Mouse (Mus musculus): ENCODE measurements around the gene Sh3gl2. TPM values are rescaled to one million over a fixed set of nuclear protein-coding genes. Genes with fewer than 3 reads are reported as not detected.
A peak's percentile ranks its signal among the peaks of the same experiment; 100 is the strongest.

The Sh3gl2 gene
- polyA plus RNA-seq, 1 experiment = 236 TPM

DNA sequence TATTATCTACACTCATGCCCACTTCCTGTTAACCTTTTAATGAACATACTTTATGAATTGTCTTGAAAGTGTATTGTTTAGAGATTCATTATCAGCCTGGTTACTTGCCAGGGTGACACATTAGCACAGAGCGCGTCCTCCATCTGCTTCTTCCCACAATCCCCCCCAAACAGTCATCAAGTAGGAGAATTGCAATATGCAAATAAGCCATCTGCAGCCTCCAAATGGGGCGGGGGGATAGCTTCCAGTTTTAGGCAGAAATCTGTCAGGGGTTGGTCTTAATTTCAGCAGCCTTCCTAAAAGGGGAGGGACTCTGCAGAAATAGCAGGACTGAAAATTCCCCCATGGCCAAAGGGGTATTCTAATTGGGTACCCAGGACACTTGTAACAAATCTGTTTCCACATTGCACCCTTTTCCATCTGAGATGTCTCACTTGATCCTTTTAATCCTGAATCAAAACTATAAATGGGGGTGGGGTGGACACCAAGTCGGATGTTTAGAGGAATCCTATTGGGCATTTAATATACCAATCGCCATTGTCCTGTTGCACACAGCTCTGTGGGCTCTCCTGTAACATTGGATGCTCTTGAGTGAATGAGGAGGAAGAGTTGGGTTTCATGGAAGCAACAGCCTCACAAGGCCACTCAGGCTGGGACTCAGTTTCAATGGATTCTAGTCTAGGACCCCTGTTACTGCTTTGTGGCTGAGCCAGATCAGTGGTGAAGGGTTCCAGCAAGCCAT is 51.7 kb downstream of the Sh3gl2 start:
- H3K4me3 ChIP-seq (ENCODE audit: insufficient read depth, low read length) = no peak overlapping the region
- H3K27ac ChIP-seq (ENCODE audit: insufficient read depth, low read length) = no peak overlapping the region
- TF ChIP-seq CTCF (IDR thresholded peaks at IDR 0.05; ENCODE audit: extremely low read depth, insufficient read depth, low read length) = no peak
- no peak for TF ChIP-seq POLR2A (IDR thresholded peaks at IDR 0.05; ENCODE audit: extremely low read depth, insufficient read depth, low read length)
- peaks cover 16% of the 10 kb centered on the region for H3K4me1 ChIP-seq (ENCODE audit: control insufficient read depth, insufficient read depth, low read length)

DNA sequence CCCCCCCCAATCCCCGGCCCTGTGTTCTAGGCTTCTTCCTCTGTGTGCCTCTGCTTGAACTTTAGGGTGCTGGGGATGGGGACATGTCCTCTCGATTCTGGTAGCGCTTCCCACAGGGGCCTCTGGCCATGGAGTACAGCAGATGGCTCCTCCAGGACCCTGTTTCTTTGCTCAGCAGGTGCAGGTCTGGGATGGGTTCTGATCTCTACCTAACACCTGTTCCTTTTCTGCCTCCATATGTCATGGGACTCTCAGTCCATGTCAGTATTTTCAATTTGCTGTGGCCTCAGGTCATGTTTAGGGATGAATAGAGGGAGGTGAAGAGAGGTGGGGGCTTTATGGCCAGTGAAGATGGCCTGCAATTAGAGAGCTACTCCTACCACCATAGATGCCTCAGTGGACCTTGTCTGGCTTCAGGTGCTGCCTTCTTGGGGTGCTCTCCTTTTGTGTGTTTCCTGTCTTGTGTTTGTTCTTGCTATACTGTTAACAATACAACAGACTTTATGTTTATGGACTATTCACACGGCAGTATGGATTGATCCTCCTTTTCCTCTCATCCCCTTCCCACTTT is 52.9 kb downstream of the Sh3gl2 start:
- H3K4me1 ChIP-seq (ENCODE audit: control insufficient read depth, insufficient read depth, low read length) = peaks cover 17% of the 10 kb centered on the region
- H3K27ac ChIP-seq (ENCODE audit: insufficient read depth, low read length) = 0 out of 2 replicates have a peak overlapping the region, but pooled peaks have one; percentile 49
- TF ChIP-seq CTCF (IDR thresholded peaks at IDR 0.05; ENCODE audit: extremely low read depth, insufficient read depth, low read length) = no peak
- TF ChIP-seq POLR2A (IDR thresholded peaks at IDR 0.05; ENCODE audit: extremely low read depth, insufficient read depth, low read length) = no peak
- no peak overlapping the region for H3K4me3 ChIP-seq (ENCODE audit: insufficient read depth, low read length)

GRCm38 (mm10) chr4:85260687-85261658 is 56.0 kb downstream of the Sh3gl2 start:
- TF ChIP-seq POLR2A (IDR thresholded peaks at IDR 0.05; ENCODE audit: extremely low read depth, insufficient read depth, low read length) = no peak
- no peak for TF ChIP-seq CTCF (IDR thresholded peaks at IDR 0.05; ENCODE audit: extremely low read depth, insufficient read depth, low read length)
- no peak overlapping the region for H3K4me3 ChIP-seq (ENCODE audit: insufficient read depth, low read length)
- peak overlapping the region; percentile 78 for H3K27ac ChIP-seq (ENCODE audit: insufficient read depth, low read length)
- peaks cover 17% of the 10 kb centered on the region for H3K4me1 ChIP-seq (ENCODE audit: control insufficient read depth, insufficient read depth, low read length)

DNA sequence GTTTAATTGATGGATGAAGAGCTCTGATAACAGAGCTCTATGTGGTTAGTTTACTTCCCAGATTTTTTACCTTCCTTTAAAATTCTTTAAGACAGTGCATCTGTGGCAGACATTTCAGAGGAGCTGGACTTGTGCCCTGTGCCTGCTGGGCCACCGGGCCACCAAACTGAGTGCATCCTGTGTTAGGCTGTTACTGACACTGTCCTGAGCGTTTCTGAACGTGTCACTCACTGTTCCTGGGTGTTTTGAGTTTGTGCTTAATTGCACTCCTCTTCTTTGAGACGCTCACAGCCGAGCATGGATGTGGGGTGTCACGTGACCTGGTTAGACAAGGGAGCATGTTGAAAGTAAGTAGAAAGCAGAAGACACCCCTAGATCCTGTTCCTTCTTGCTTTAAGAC is 57.2 kb downstream of the Sh3gl2 start:
- TF ChIP-seq CTCF (IDR thresholded peaks at IDR 0.05; ENCODE audit: extremely low read depth, insufficient read depth, low read length) (no peak), POLR2A (IDR thresholded peaks at IDR 0.05; ENCODE audit: extremely low read depth, insufficient read depth, low read length) (no peak)
- Histone ChIP-seq H3K27ac (ENCODE audit: insufficient read depth, low read length) (no peak overlapping the region), H3K4me1 (ENCODE audit: control insufficient read depth, insufficient read depth, low read length) (peaks cover 17% of the 10 kb centered on the region)

DNA sequence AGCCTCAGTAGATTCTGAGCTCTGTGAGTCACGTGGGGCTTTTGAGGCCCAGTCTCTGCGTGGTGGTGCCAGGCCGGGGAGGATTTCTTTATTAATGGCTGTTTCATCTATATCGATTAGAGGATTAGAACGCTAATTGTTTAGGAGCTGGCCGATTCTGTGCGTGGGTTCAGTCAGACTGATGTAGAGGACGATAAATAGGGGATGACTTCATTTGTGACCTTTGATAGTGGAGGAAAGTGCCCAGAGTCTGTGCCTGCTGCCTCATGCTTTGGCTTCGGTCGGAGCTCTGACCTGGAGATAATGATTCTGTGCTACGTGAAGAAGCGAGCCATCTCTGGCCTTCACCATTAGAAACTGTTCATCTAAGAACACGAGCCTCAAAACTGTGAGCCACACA is 57.7 kb downstream of the Sh3gl2 start:
- no peak overlapping the region for H3K4me3 ChIP-seq (ENCODE audit: insufficient read depth, low read length)

More for the DNA sequence above, 57.2 kb downstream of the Sh3gl2 start:
- no peak overlapping the region for H3K4me3 ChIP-seq (ENCODE audit: insufficient read depth, low read length)

DNA sequence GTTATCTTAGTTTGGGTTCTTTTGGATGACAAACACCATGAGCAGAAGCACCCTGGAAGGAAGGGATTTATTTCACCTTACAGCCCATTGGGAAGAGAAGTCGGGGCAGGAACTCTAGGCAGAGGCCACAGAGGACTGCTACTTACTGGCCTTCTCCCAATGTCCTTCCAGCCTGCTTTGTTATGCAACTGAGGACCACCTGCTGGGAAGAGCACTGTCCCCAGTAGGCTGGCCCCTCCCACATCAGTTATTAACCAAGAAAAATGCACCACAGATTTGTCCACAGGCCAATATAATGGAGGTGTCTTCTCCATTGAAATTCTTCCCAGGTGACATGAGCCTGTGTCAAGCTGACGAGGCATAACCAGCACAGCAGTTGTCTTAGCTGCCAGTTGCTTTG is 62.5 kb downstream of the Sh3gl2 start:
- Histone ChIP-seq H3K27ac (ENCODE audit: insufficient read depth, low read length) (no peak overlapping the region), H3K4me3 (ENCODE audit: insufficient read depth, low read length) (no peak overlapping the region), H3K4me1 (ENCODE audit: control insufficient read depth, insufficient read depth, low read length) (peaks cover 6% of the 10 kb centered on the region)
- no peak for TF ChIP-seq POLR2A (IDR thresholded peaks at IDR 0.05; ENCODE audit: extremely low read depth, insufficient read depth, low read length)
- TF ChIP-seq CTCF (IDR thresholded peaks at IDR 0.05; ENCODE audit: extremely low read depth, insufficient read depth, low read length) = no peak

More for the DNA sequence above, 57.7 kb downstream of the Sh3gl2 start:
- Histone ChIP-seq H3K4me1 (ENCODE audit: control insufficient read depth, insufficient read depth, low read length) (peaks cover 17% of the 10 kb centered on the region), H3K27ac (ENCODE audit: insufficient read depth, low read length) (no peak overlapping the region)
- no peak for TF ChIP-seq POLR2A (IDR thresholded peaks at IDR 0.05; ENCODE audit: extremely low read depth, insufficient read depth, low read length)
- TF ChIP-seq CTCF (IDR thresholded peaks at IDR 0.05; ENCODE audit: extremely low read depth, insufficient read depth, low read length) = no peak

GRCm38 (mm10) chr4:85272877-85273276 is 68.0 kb downstream of the Sh3gl2 start:
- peak overlapping the region; percentile 38 for H3K27ac ChIP-seq (ENCODE audit: insufficient read depth, low read length)
- no peak overlapping the region for H3K4me3 ChIP-seq (ENCODE audit: insufficient read depth, low read length)
- no peak for TF ChIP-seq POLR2A (IDR thresholded peaks at IDR 0.05; ENCODE audit: extremely low read depth, insufficient read depth, low read length)
- no peak for TF ChIP-seq CTCF (IDR thresholded peaks at IDR 0.05; ENCODE audit: extremely low read depth, insufficient read depth, low read length)
- H3K4me1 ChIP-seq (ENCODE audit: control insufficient read depth, insufficient read depth, low read length) = peaks cover 10% of the 10 kb centered on the region

- TF ChIP-seq POLR2A (IDR thresholded peaks at IDR 0.05; ENCODE audit: extremely low read depth, insufficient read depth, low read length) (no peak), CTCF (IDR thresholded peaks at IDR 0.05; ENCODE audit: extremely low read depth, insufficient read depth, low read length) (peak; percentile 34; the same call in 1 of the 2 replicates)
- H3K4me3 ChIP-seq (ENCODE audit: insufficient read depth, low read length) = no peak overlapping the region
- peak overlapping the region; percentile 42 for H3K27ac ChIP-seq (ENCODE audit: insufficient read depth, low read length)
- H3K4me1 ChIP-seq (ENCODE audit: control insufficient read depth, insufficient read depth, low read length) = peaks cover 10% of the 10 kb centered on the region
Measured at GRCm38 (mm10) chr4:85273452-85273851, 68.5 kb downstream of the Sh3gl2 start.

DNA sequence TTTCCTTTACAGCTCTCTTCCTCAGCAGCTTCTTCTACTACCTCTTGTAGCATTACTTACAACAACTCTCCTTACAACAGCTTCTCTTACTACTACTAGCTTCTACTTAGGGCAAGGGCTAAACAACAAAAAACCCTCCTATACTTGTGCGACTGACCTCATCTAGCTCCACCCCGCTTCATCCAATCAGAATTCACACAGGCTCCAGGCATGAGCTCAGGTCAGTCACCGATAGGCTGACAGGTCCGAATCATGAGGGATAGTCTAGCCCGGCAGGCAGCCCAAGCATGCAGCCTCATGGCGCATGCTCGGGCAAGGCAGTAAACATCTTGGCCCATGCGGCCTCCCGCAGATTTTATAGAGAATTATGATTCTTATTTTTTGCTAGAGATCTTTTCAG is 78.2 kb downstream of the Sh3gl2 start:
- no peak for TF ChIP-seq POLR2A (IDR thresholded peaks at IDR 0.05; ENCODE audit: extremely low read depth, insufficient read depth, low read length)
- TF ChIP-seq CTCF (IDR thresholded peaks at IDR 0.05; ENCODE audit: extremely low read depth, insufficient read depth, low read length) = no peak
- H3K4me3 ChIP-seq (ENCODE audit: insufficient read depth, low read length) = no peak overlapping the region
- H3K27ac ChIP-seq (ENCODE audit: insufficient read depth, low read length) = no peak overlapping the region; the same call in 1 of the 2 replicates
- no peaks in the 10 kb centered on the region for H3K4me1 ChIP-seq (ENCODE audit: control insufficient read depth, insufficient read depth, low read length)
